Mouse (Mus musculus): Measurements from ENCODE around the gene Chd3. TPM values are rescaled to one million over a fixed set of nuclear protein-coding genes. Genes with fewer than 3 reads are reported as not detected.

Chd3 gene
- total and polyA plus RNA-seq, 3 experiments, result 31.9 to 92.0 (median 66.4) TPM

- in situ Hi-C loops (cut with MboI; ENCODE audit: low pct_ligation_motif_present, low pct_unique_long_range_greater_than_20kb, low sequenced_read_pairs) (no loop called here), dilution Hi-C loops (cut with MboI; ENCODE audit: extremely low pct_ligation_motif_present, extremely low pct_unique_long_range_greater_than_20kb, low sequenced_read_pairs) (no loop called here)
- DNase-seq (ENCODE audit: extremely low read depth), result peak; percentile 37
- no peaks in the 10 kb centered on the region for H3K9me3 ChIP-seq (replicated peaks; ENCODE audit: low read length)
- no peak overlapping the region for H3K9ac ChIP-seq (ENCODE audit: insufficient read depth, low read depth)
- H3K4me3 ChIP-seq (replicated peaks in 1 of 3; ENCODE audit: low read depth in 2 of 3, low read length in 2 of 3, poor library complexity in 1 of 3), result no peak overlapping the region
- H3K27me3 ChIP-seq (replicated peaks), result no peaks in the 10 kb centered on the region
- H3K27ac ChIP-seq (ENCODE audit: insufficient read depth, low read depth), result no peak overlapping the region
- no peak for TF ChIP-seq JUN (IDR thresholded peaks at IDR 0.05; ENCODE audit: insufficient read depth, low read depth, low read length)
- TF ChIP-seq CHD1 (IDR thresholded peaks at IDR 0.05; ENCODE audit: low read depth, low read length), result no peak
- no peak for TF ChIP-seq GABPA (IDR thresholded peaks at IDR 0.05; ENCODE audit: insufficient replicate concordance, low read depth, low read length)
- H3K79me2 ChIP-seq (replicated peaks; ENCODE audit: control insufficient read depth, extremely low read depth, insufficient read depth, poor library complexity, severe bottlenecking), result no peaks in the 10 kb centered on the region
- no peak overlapping the region for H3K4me2 ChIP-seq (ENCODE audit: insufficient read depth, low read depth, poor library complexity, severe bottlenecking)
- peaks cover 57 to 91% of the 10 kb centered on the region in 2 experiments for H3K36me3 ChIP-seq (replicated peaks in 1 of 2; ENCODE audit: control insufficient read depth in 1 of 2, insufficient read depth in 1 of 2, low read length in 1 of 2)
- H3K4me1 ChIP-seq (ENCODE audit: control insufficient read depth in 1 of 2, insufficient read depth in 2 of 2), result peaks cover 3 to 12% of the 10 kb centered on the region in 2 experiments; a peak in 3 of 4 replicates
Observed at GRCm38 (mm10) chr11:69305291-69305690, 63.9 kb downstream of the Chd3 start.

- H3K4me1 ChIP-seq (ENCODE audit: control insufficient read depth in 1 of 2, insufficient read depth in 2 of 2), result peaks cover 3 to 12% of the 10 kb centered on the region in 2 experiments; a peak in 3 of 4 replicates
- H3K9me3 ChIP-seq (replicated peaks; ENCODE audit: low read length), result no peaks in the 10 kb centered on the region
- H3K4me3 ChIP-seq (replicated peaks in 1 of 3; ENCODE audit: low read depth in 2 of 3, low read length in 2 of 3, poor library complexity in 1 of 3), result no peak overlapping the region
- H3K9ac ChIP-seq (ENCODE audit: insufficient read depth, low read depth), result no peak overlapping the region
- no peak for DNase-seq (ENCODE audit: extremely low read depth)
- dilution Hi-C loops (cut with MboI; ENCODE audit: extremely low pct_ligation_motif_present, extremely low pct_unique_long_range_greater_than_20kb, low sequenced_read_pairs) (no loop called here), in situ Hi-C loops (cut with MboI; ENCODE audit: low pct_ligation_motif_present, low pct_unique_long_range_greater_than_20kb, low sequenced_read_pairs) (no loop called here)
- no peaks in the 10 kb centered on the region for H3K79me2 ChIP-seq (replicated peaks; ENCODE audit: control insufficient read depth, extremely low read depth, insufficient read depth, poor library complexity, severe bottlenecking)
- TF ChIP-seq KAT2A (IDR thresholded peaks at IDR 0.05; ENCODE audit: insufficient replicate concordance, low read length) (no peak), ELF1 (IDR thresholded peaks at IDR 0.05; ENCODE audit: low read depth, low read length) (no peak), GABPA (IDR thresholded peaks at IDR 0.05; ENCODE audit: insufficient replicate concordance, low read depth, low read length) (no peak), MAX (IDR thresholded peaks at IDR 0.05; ENCODE audit: low read length) (no peak), SIN3A (IDR thresholded peaks at IDR 0.05; ENCODE audit: low read length) (no peak), MAZ (IDR thresholded peaks at IDR 0.05; ENCODE audit: low read depth, low read length) (no peak), ZMIZ1 (IDR thresholded peaks at IDR 0.05; ENCODE audit: low read depth, low read length) (no peak), CTCF (conservative IDR thresholded peaks at IDR 0.05 in 1 of 2, IDR thresholded peaks at IDR 0.05 in 1 of 2; ENCODE audit: low read depth in 2 of 2, low read length in 2 of 2) (no peak)
- no peaks in the 10 kb centered on the region for H3K27me3 ChIP-seq (replicated peaks)
- H3K4me2 ChIP-seq (ENCODE audit: insufficient read depth, low read depth, poor library complexity, severe bottlenecking), result no peak overlapping the region
- H3K36me3 ChIP-seq (replicated peaks in 1 of 2; ENCODE audit: control insufficient read depth in 1 of 2, insufficient read depth in 1 of 2, low read length in 1 of 2), result peaks cover 48 to 88% of the 10 kb centered on the region in 2 experiments
- no peak overlapping the region for H3K27ac ChIP-seq (ENCODE audit: insufficient read depth, low read depth)
Observed at GRCm38 (mm10) chr11:69302817-69303216, 66.4 kb downstream of the Chd3 start.

GRCm38 (mm10) chr11:69298231-69298630, 71.0 kb downstream of the Chd3 start:
- in situ Hi-C loops (cut with MboI; ENCODE audit: low pct_ligation_motif_present, low pct_unique_long_range_greater_than_20kb, low sequenced_read_pairs) (no loop called here), dilution Hi-C loops (cut with MboI; ENCODE audit: extremely low pct_ligation_motif_present, extremely low pct_unique_long_range_greater_than_20kb, low sequenced_read_pairs) (no loop called here)
- no peak for DNase-seq (ENCODE audit: extremely low read depth)
- H3K4me1 ChIP-seq (ENCODE audit: control insufficient read depth in 1 of 2, insufficient read depth in 2 of 2), result peaks cover 0 to 3% of the 10 kb centered on the region in 2 experiments; a peak in 1 of 4 replicates
- no peak for TF ChIP-seq CTCF (conservative IDR thresholded peaks at IDR 0.05 in 1 of 2, IDR thresholded peaks at IDR 0.05 in 1 of 2; ENCODE audit: low read depth in 2 of 2, low read length in 2 of 2)
- no peak for TF ChIP-seq UBTF (IDR thresholded peaks at IDR 0.05; ENCODE audit: low read depth, low read length)
- no peak for TF ChIP-seq NRF1 (IDR thresholded peaks at IDR 0.05; ENCODE audit: low read depth, low read length)
- no peak for TF ChIP-seq ETS1 (conservative IDR thresholded peaks at IDR 0.05; ENCODE audit: low read depth, low read length)
- no peaks in the 10 kb centered on the region for H3K27me3 ChIP-seq (replicated peaks)
- H3K79me2 ChIP-seq (replicated peaks; ENCODE audit: control insufficient read depth, extremely low read depth, insufficient read depth, poor library complexity, severe bottlenecking), result no peaks in the 10 kb centered on the region
- H3K36me3 ChIP-seq (replicated peaks in 1 of 2; ENCODE audit: control insufficient read depth in 1 of 2, insufficient read depth in 1 of 2, low read length in 1 of 2), result peaks cover 28 to 72% of the 10 kb centered on the region in 2 experiments
- no peak overlapping the region for H3K27ac ChIP-seq (ENCODE audit: insufficient read depth, low read depth)
- H3K4me2 ChIP-seq (ENCODE audit: insufficient read depth, low read depth, poor library complexity, severe bottlenecking), result no peak overlapping the region
- no peak overlapping the region for H3K9ac ChIP-seq (ENCODE audit: insufficient read depth, low read depth)
- no peak overlapping the region for H3K4me3 ChIP-seq (replicated peaks in 1 of 3; ENCODE audit: low read depth in 2 of 3, low read length in 2 of 3, poor library complexity in 1 of 3)
- no peaks in the 10 kb centered on the region for H3K9me3 ChIP-seq (replicated peaks; ENCODE audit: low read length)

All from CH12.LX (cell line).